Mouse (Mus musculus) yolk sac, embryonic 10.5 days (tissue): ENCODE measurements at regions not wholly inside any gene's neighbourhood (a gene's known extent, or its start where the extent isn't known, plus 50 kb on each side); places are given as distances from the start of the nearest gene placed in this dataset.
A peak's percentile ranks its signal among the peaks of the same experiment; 100 is the strongest.
"Not testable (repeated sequence)": the region's sequence is repeated elsewhere in the genome, so short reads cannot be mapped to it uniquely, and the experiment has no call there.

Source experiments
- DNase-seq: peaks from one replicate; pipeline ENCODE4 v3.0.0-alpha.2; 2017; ENCODE audit warnings: low spot score

GRCm38 (mm10) chr2:114723971-114724666 lies 69.4 kb upstream of the Dph6 start:
- DNase-seq = no peak

- no peak for DNase-seq
These were observed 72.4 kb upstream of the Dph6 start for GRCm38 (mm10) chr2:114727197-114727596.

- no peak for DNase-seq
These were observed 80.3 kb upstream of the Dph6 start for GRCm38 (mm10) chr2:114734861-114735569.

GRCm38 (mm10) chr2:114739421-114740212 lies 84.9 kb upstream of the Dph6 start:
- DNase-seq = no peak

- no peak for DNase-seq
These were observed 108.5 kb upstream of the Dph6 start for GRCm38 (mm10) chr2:114763276-114763675.

GRCm38 (mm10) chr2:114773723-114774122 lies 119.0 kb upstream of the Dph6 start:
- DNase-seq = not testable (repeated sequence)

- no peak for DNase-seq
These were observed 119.5 kb upstream of the Dph6 start for GRCm38 (mm10) chr2:114774278-114774677.

- DNase-seq = no peak
These were observed 120.8 kb upstream of the Dph6 start for GRCm38 (mm10) chr2:114775532-114775931.

GRCm38 (mm10) chr2:114776176-114776575 lies 121.4 kb upstream of the Dph6 start:
- no peak for DNase-seq

GRCm38 (mm10) chr2:114782450-114782849 lies 127.7 kb upstream of the Dph6 start:
- DNase-seq = no peak

GRCm38 (mm10) chr2:114784191-114784590 lies 129.4 kb upstream of the Dph6 start:
- no peak for DNase-seq

- no peak for DNase-seq
These were observed 133.5 kb upstream of the Dph6 start for GRCm38 (mm10) chr2:114788251-114788650.

GRCm38 (mm10) chr2:114796630-114797290 lies 142.0 kb upstream of the Dph6 start:
- no peak for DNase-seq

GRCm38 (mm10) chr2:114797291-114797650 lies 142.5 kb upstream of the Dph6 start:
- DNase-seq = no peak

- no peak for DNase-seq
These were observed 148.5 kb upstream of the Dph6 start for GRCm38 (mm10) chr2:114803241-114803640.

- no peak for DNase-seq
These were observed 149.2 kb upstream of the Dph6 start for GRCm38 (mm10) chr2:114803928-114804327.

GRCm38 (mm10) chr2:114805436-114806047 lies 150.8 kb upstream of the Dph6 start:
- no peak for DNase-seq

- DNase-seq = no peak
These were observed 153.3 kb upstream of the Dph6 start for GRCm38 (mm10) chr2:114808046-114808445.

- DNase-seq = peak; percentile 6
These were observed 157.6 kb upstream of the Dph6 start for GRCm38 (mm10) chr2:114812141-114812902.

- peak; percentile 68 for DNase-seq
These were observed 158.1 kb upstream of the Dph6 start for GRCm38 (mm10) chr2:114812903-114813290.

GRCm38 (mm10) chr2:114822657-114823056 lies 167.9 kb upstream of the Dph6 start:
- DNase-seq = no peak
